Mouse (Mus musculus) stomach, postnatal 0 days (tissue): ENCODE data around the gene AL732309.1.

Source experiments
- CTCF ChIP-seq: IDR thresholded peaks from 2 replicates; pipeline ENCODE4 v1.5.1; 2016; ENCODE audit warnings: antibody characterized with exemption, low read depth, mild to moderate bottlenecking, moderate library complexity
- EP300 ChIP-seq: optimal IDR thresholded peaks from 2 replicates; pipeline ENCODE3; 2016; ENCODE audit warnings: antibody characterized with exemption

DNA sequence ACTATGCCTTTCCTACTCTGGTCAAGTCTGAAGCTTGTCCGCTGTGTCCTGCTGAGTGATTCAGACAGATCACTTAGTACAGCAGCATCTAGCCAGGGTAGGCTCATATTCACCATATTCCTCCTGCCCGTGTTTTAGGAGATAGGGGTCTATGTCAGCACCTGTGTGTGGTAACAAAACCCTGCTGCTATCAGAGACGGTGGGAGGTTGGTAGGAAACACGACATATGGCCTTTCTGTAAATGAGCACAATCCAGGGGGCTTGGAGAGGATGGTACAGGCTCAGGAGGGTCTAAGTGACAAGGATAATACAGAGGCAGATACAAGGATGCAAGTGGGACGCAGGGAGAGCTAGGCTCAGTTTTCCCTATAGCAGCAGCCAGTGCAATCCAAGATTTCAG, 17.1 kb downstream of the AL732309.1 start:
- no peak for TF ChIP-seq CTCF
- no peak for TF ChIP-seq EP300
